Mouse (Mus musculus) testis, adult 2 months (tissue): Measurements from ENCODE around the gene Tcap. TPM values are rescaled to one million over a fixed set of nuclear protein-coding genes. Genes with fewer than 3 reads are reported as not detected.

Experiments used
- H3K27ac ChIP-seq: fragments of 200-500 bp; 2 replicates; pipeline ENCODE4 v1.5.1; 2012; ENCODE audit warnings: low read depth, low read length; ENCODE audit not compliant: control insufficient read depth, insufficient read depth
- H3K27me3 ChIP-seq: fragments of 200-500 bp; 2 replicates; pipeline ENCODE4 v1.6.1; 2012; ENCODE audit warnings: mild to moderate bottlenecking, low read length, moderate library complexity; ENCODE audit not compliant: control insufficient read depth, insufficient read depth
- H3K36me3 ChIP-seq: fragments of 200-500 bp; 2 replicates; pipeline ENCODE4 v1.6.1; 2012; ENCODE audit warnings: mild to moderate bottlenecking, low read length; ENCODE audit not compliant: control insufficient read depth, insufficient read depth
- H3K4me1 ChIP-seq: fragments of 200-500 bp; 2 replicates; pipeline ENCODE4 v1.6.1; 2012; ENCODE audit warnings: low read length; ENCODE audit not compliant: control insufficient read depth, insufficient read depth
- H3K4me3 ChIP-seq: fragments of 200-500 bp; 2 replicates; pipeline ENCODE4 v1.5.1; 2012; ENCODE audit warnings: low read depth, mild to moderate bottlenecking, low read length, moderate library complexity, mixed read lengths; ENCODE audit not compliant: control insufficient read depth
- CTCF ChIP-seq: fragments of 200-500 bp; IDR thresholded peaks from 2 replicates; pipeline ENCODE4 v1.5.1; 2012; ENCODE audit warnings: low read depth, mild to moderate bottlenecking, inconsistent platforms, low read length, moderate library complexity; ENCODE audit not compliant: control insufficient read depth, insufficient read depth, insufficient replicate concordance
- POLR2A ChIP-seq: fragments of 200-500 bp; IDR thresholded peaks from 2 replicates; pipeline ENCODE4 v1.6.1; 2012; ENCODE audit warnings: low read depth, mild to moderate bottlenecking, inconsistent platforms, low read length, moderate library complexity; ENCODE audit not compliant: control insufficient read depth
- polyA plus RNA-seq: library from polyadenylated mRNA; depleted of rRNA; stranded (reverse); fragments of >200 nt; gene quantifications from 2 replicates; pipeline ENCODE4 v1.2.3, GENCODE M21; 2012

Tcap gene
- polyA plus RNA-seq, 1 experiment, result not detected

DNA sequence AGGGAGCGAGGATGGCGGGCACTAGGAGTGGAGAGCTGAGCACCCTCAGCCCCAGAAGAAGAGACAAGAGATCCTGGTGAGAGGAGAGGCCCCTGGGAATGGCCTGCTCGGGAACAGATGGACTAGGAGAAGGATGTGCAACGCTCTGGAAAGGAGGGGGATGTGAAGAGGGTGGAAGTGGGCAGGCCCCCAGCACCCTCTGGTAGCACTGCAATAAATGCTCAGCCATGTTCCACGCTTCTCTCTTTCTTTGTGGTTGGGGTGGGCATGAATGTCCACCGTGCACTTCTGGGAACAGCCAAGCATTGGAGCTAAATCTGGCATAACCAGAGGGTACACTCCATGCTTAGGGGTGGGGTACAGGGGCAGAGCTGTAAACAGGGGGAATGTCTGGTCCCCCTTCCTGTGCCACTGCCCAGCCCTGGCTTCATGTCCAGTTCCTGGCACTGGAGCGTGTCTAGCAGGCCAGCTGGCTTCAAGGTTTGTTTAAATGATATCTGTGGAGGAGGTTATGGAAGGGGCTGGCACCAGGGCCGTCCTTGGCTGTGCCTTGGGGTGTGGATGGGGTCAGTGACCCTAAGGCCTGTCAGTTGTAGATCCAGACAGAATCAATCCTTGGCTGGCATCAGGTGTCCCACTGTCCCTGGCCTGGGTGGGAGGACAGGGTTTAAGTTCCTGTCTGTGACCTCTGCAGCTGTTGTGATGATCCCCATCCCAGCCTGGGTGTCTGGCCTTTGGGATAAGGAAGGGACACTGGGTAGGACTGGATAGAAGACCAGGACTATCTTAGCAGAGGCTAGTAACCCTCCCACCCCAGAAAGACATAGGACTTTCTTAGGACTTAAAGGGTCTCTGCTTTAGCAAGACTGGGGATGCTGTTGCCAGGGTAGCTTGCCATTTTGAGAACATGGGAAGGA is 1.4 kb downstream of the Tcap start:
- Histone ChIP-seq H3K27ac (no peak overlapping the region), H3K36me3 (no peaks in the 10 kb centered on the region), H3K4me1 (peaks cover 15% of the 10 kb centered on the region), H3K4me3 (no peak overlapping the region), H3K27me3 (no peaks in the 10 kb centered on the region)
- TF ChIP-seq CTCF, result no peak
- TF ChIP-seq POLR2A, result no peak

DNA sequence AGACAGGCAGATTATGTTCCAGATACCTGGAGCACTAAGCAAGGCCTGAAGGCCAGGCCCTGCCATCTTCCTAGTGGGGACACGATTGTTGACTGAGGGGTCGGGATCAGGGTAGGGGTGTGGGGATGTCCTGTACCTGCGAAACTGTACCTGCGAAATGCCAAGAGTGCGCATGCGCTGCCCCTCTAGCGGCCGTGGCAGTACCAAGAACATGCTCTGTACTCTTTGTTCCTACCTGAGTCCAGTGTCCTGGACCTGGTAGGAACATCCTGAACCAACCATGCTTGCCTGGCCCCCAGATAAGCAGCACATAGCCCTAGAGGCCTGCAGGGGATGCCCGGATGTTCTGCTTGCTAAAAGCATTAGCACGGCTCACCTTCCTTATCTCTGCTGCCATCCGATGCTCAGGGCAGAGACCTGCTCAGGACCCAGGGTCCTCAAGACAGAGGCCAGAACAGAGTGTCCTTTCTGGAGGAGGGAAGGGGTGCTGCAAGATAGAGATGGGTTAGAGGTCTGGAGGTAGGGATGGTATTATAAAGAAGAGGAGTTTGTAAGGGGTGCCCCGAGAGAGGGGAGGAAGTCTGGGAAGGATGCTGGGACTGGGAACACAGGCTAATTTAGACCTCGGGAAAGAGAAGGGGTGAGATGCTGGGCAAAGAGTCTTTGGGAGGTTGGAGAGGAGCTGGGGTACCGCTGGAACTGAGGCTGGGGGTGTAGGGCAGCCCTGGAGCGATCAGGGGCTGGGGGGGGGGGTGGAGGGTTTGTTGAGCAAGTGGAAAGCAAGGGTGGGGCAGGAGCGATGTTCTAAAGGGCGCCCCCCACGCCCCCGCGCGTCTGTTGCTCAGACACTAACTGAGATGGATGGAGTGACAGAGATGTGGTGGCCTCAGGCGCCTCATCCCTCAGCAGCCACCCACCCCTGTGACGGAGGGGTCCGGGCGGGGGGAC is 2.3 kb downstream of the Tcap start, which contains the start of gene Pnmt:
Pnmt (plus strand) TSS at position 813 of the 948 bp plus-strand sequence.
- TF ChIP-seq CTCF (no peak), POLR2A (no peak)
- Histone ChIP-seq H3K4me3 (peak within 1 kb of the TSS; percentile 26), H3K27ac (no peak within 1 kb of the TSS), H3K27me3 (no peaks in the 10 kb centered on the region), H3K4me1 (peaks cover 15% of the 10 kb centered on the region), H3K36me3 (no peaks in the 10 kb centered on the region)

- TF ChIP-seq CTCF (no peak), POLR2A (no peak)
- Histone ChIP-seq H3K4me3 (peak overlapping the region; percentile 26), H3K27ac (no peak overlapping the region), H3K4me1 (peaks cover 15% of the 10 kb centered on the region), H3K36me3 (no peaks in the 10 kb centered on the region), H3K27me3 (no peaks in the 10 kb centered on the region)
Measured at GRCm38 (mm10) chr11:98386596-98386995, 3.0 kb downstream of the Tcap start.

GRCm38 (mm10) chr11:98387056-98387577 is 3.5 kb downstream of the Tcap start:
- H3K4me3 ChIP-seq, result no peak overlapping the region; the same call in 1 of the 2 replicates
- H3K27ac ChIP-seq, result no peak overlapping the region
- no peaks in the 10 kb centered on the region for H3K36me3 ChIP-seq
- TF ChIP-seq CTCF (no peak), POLR2A (no peak)
- H3K4me1 ChIP-seq, result peaks cover 15% of the 10 kb centered on the region
- H3K27me3 ChIP-seq, result no peaks in the 10 kb centered on the region

GRCm38 (mm10) chr11:98388282-98388681 is 4.7 kb downstream of the Tcap start:
- H3K27ac ChIP-seq, result no peak overlapping the region
- TF ChIP-seq CTCF (no peak), POLR2A (no peak)
- H3K4me3 ChIP-seq, result no peak overlapping the region
- no peaks in the 10 kb centered on the region for H3K36me3 ChIP-seq
- no peaks in the 10 kb centered on the region for H3K27me3 ChIP-seq
- H3K4me1 ChIP-seq, result peaks cover 20% of the 10 kb centered on the region

DNA sequence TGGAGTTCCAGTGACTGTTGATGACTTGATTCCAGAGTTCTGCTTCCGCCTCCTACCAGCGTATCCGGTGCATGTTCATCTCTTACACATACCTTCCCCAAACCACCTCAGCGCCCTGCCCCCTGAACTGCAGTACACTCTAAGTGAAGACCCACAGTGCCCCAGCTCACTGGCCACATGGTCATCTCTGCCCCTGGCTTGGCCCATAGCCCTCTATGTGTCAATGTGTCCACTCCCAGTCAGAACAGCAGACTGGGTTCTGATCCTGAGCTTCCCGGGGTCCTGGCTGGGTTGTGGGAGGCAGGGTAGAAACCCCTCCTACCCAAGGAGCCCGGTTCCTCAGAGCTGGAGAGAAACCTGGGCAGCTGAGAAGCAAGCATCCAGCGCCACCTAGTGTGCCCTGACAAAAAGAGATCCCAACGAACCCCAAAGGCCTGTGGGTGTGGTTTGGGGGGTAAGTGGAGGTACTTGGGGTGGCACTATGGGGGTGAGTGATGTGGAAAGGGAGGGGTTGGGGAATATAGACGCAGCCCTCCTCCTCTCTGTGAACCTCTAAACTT is 5.7 kb downstream of the Tcap start:
- peaks cover 30% of the 10 kb centered on the region for H3K4me1 ChIP-seq
- no peaks in the 10 kb centered on the region for H3K27me3 ChIP-seq
- no peaks in the 10 kb centered on the region for H3K36me3 ChIP-seq
- H3K4me3 ChIP-seq, result no peak overlapping the region
- H3K27ac ChIP-seq, result no peak overlapping the region
- TF ChIP-seq CTCF (peak; percentile 39; the same call in 1 of the 2 replicates), POLR2A (no peak)
